ENCODE assay signal across 15 mouse cellular contexts in genomic region chr8:115000736-115001135, GRCm38 (mm10).
A peak's percentile ranks its signal among the peaks of the same experiment; 100 is the strongest.
DNase-seq lines count a peak whose midpoint lies in the region.
"Had no signal": no experiment of that assay in that cellular context is flagged by ENCODE, and none has a peak within 500 bp of the region (broad histone marks: within the 10 kb centered on the region; RNA-seq: fewer than 3 reads in every experiment).

No protein-coding gene starts in this region.

- peak; percentile 34 to 76 for DNase-seq in adrenal gland, adult (ENCODE audit: inconsistent age in 2 of 2, low spot score in 1 of 2)
- no peak for DNase-seq in adrenal gland, postnatal 25 days
- peak; percentile 28 for DNase-seq in adrenal gland, adult 8-10 months
- no peak for DNase-seq in adrenal gland, adult 18-20 months (ENCODE audit: low spot score in 2 of 2)
- peak; percentile 28 for DNase-seq in adrenal gland, postnatal 10 days
- DNase-seq in adrenal gland, postnatal 36 days, result peak; percentile 38 to 39
- DNase-seq in lung, postnatal 10 days, result no peak
- DNase-seq: B cell, adult 2 months; cerebellum, adult 11 months; cerebellum, adult 18-20 months; cerebellum, adult 8-10 months; cerebellum, adult 9-11 months; cerebellum, postnatal 14 days; cerebellum, postnatal 36 days; embryo, embryonic 11 days had no signal

Comparison
In these comparisons a context has a peak if more than half of its experiments do, and no peak if none do; other contexts are left out.
1. DNase-seq: peak in adrenal gland, adult (2 of 2), adrenal gland, adult 8-10 months (single experiment), adrenal gland, postnatal 10 days (single experiment) and adrenal gland, postnatal 36 days (2 of 2); none in adrenal gland, postnatal 25 days (single experiment), adrenal gland, adult 18-20 months (0 of 2) and lung, postnatal 10 days (single experiment).